Mouse (Mus musculus) G1E (cell line): Measurements from ENCODE around the gene Dmd.

Source experiments
- CTCF ChIP-seq: IDR thresholded peaks from 2 replicates; pipeline ENCODE4 v1.5.1; 2012; ENCODE audit warnings: low read depth, low read length, inconsistent platforms, mixed read lengths
- GATA1 ChIP-seq: IDR thresholded peaks from 2 replicates; pipeline ENCODE4 v1.6.1; 2012; ENCODE audit warnings: borderline replicate concordance, low read length, inconsistent platforms, mixed read lengths
- POLR2AphosphoS5 ChIP-seq: IDR thresholded peaks from 2 replicates; pipeline ENCODE4 v1.6.1; 2012; ENCODE audit warnings: low read depth, low read length, inconsistent platforms; ENCODE audit not compliant: insufficient replicate concordance

GRCm38 (mm10) chrX:83686547-83686946 is 737.9 kb downstream of the Dmd start:
- no peak for TF ChIP-seq CTCF
- no peak for TF ChIP-seq POLR2AphosphoS5
- TF ChIP-seq GATA1, result no peak
